Mouse (Mus musculus): ENCODE data around the gene Cdcp1. TPM values are rescaled to one million over a fixed set of nuclear protein-coding genes. Genes with fewer than 3 reads are reported as not detected.

Gene Cdcp1
- total RNA-seq, 1 experiment, result 3.3 TPM

DNA sequence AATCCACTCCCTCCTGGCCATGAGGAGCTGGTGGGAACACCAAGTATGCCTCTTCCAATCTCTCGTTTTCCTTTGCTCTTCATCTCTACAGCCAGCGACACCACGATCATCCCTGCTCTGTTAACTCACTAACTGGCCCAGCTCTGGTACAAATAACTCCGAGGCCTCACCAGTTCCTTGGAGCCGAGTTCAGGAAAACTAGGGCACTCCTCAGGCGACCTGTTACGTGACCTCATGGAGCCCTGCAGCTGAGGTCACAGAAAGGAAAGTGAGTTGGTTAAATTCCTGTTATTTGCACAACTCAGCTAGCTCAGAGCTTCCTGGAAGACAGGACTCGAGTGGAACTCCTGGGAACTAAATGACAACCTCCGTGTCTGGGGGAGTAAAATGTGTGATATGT lies 2.5 kb downstream of the Cdcp1 start:
- H3K9ac ChIP-seq (ENCODE audit: insufficient read depth, low read depth, low read length, poor library complexity, severe bottlenecking), result no peak overlapping the region
- H3K4me1 ChIP-seq (ENCODE audit: control insufficient read depth in 2 of 2, insufficient read depth in 2 of 2, low read length in 2 of 2, poor library complexity in 1 of 2), result peaks cover 0 to 2% of the 10 kb centered on the region in 2 experiments; a peak in 1 of 4 replicates
- no peak for TF ChIP-seq CHD2 (IDR thresholded peaks at IDR 0.05; ENCODE audit: low read depth, low read length)
- TF ChIP-seq ZC3H11A (IDR thresholded peaks at IDR 0.05; ENCODE audit: borderline replicate concordance, low read depth, low read length), result no peak
- TF ChIP-seq MAFK (IDR thresholded peaks at IDR 0.05; ENCODE audit: insufficient read depth, low read depth, low read length), result no peak
- no peak for TF ChIP-seq HCFC1 (IDR thresholded peaks at IDR 0.05; ENCODE audit: borderline replicate concordance, insufficient read depth, low read length)
- no peak for TF ChIP-seq ZNF384 (IDR thresholded peaks at IDR 0.05; ENCODE audit: low read depth, low read length)
- no peaks in the 10 kb centered on the region for H3K9me3 ChIP-seq (ENCODE audit: control insufficient read depth, insufficient read depth, low read depth, low read length)
- no peak overlapping the region for H3K4me3 ChIP-seq (ENCODE audit: insufficient read depth in 1 of 2, low read depth in 1 of 2, low read length in 2 of 2, poor library complexity in 1 of 2, severe bottlenecking in 1 of 2)
- no peak overlapping the region for H3K27ac ChIP-seq (ENCODE audit: insufficient read depth, low read depth, low read length, poor library complexity, severe bottlenecking)
- H3K36me3 ChIP-seq (ENCODE audit: control insufficient read depth, insufficient read depth, low read length, poor library complexity, severe bottlenecking), result no peaks in the 10 kb centered on the region
- in situ Hi-C loops (cut with MboI; ENCODE audit: low sequenced_read_pairs in 2 of 2, unreplicated experiment in 2 of 2), result no loop called here
- no peak for DNase-seq (ENCODE audit: low read depth, low spot score)

DNA sequence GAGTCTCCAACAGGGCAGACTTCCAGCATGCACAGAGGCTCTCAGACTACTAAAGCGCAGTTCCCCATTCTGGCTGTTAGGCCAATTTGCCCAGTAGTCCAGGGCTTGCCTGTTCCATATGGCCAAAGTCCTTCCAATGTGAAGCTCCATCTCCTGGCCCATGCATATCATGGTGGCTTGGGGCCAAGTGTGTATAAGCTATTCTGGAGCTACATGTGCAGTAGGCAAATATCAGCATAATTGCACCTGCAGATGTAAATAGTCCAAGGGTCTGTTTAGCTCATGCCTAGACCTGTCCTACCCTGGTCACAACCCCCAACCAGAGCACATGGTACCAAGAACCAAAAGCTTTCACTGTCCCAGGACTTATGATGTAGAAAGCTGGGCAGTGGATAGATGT lies 7.9 kb downstream of the Cdcp1 start:
- H3K36me3 ChIP-seq (ENCODE audit: control insufficient read depth, insufficient read depth, low read length, poor library complexity, severe bottlenecking), result no peaks in the 10 kb centered on the region
- 0 out of 4 replicates have a peak, but pooled peaks cover 0 to 2% of the 10 kb centered on the region in 2 experiments for H3K4me1 ChIP-seq (ENCODE audit: control insufficient read depth in 2 of 2, insufficient read depth in 2 of 2, low read length in 2 of 2, poor library complexity in 1 of 2)
- no peak for TF ChIP-seq HCFC1 (IDR thresholded peaks at IDR 0.05; ENCODE audit: borderline replicate concordance, insufficient read depth, low read length)
- no peak for TF ChIP-seq CHD2 (IDR thresholded peaks at IDR 0.05; ENCODE audit: low read depth, low read length)
- TF ChIP-seq MAFK (IDR thresholded peaks at IDR 0.05; ENCODE audit: insufficient read depth, low read depth, low read length), result no peak
- TF ChIP-seq ZC3H11A (IDR thresholded peaks at IDR 0.05; ENCODE audit: borderline replicate concordance, low read depth, low read length), result no peak
- TF ChIP-seq ZNF384 (IDR thresholded peaks at IDR 0.05; ENCODE audit: low read depth, low read length), result no peak
- H3K4me3 ChIP-seq (ENCODE audit: insufficient read depth in 1 of 2, low read depth in 1 of 2, low read length in 2 of 2, poor library complexity in 1 of 2, severe bottlenecking in 1 of 2), result no peak overlapping the region
- H3K9me3 ChIP-seq (ENCODE audit: control insufficient read depth, insufficient read depth, low read depth, low read length), result no peaks in the 10 kb centered on the region
- no peak for DNase-seq (ENCODE audit: low read depth, low spot score)
- no peak overlapping the region for H3K27ac ChIP-seq (ENCODE audit: insufficient read depth, low read depth, low read length, poor library complexity, severe bottlenecking)
- in situ Hi-C loops (cut with MboI; ENCODE audit: low sequenced_read_pairs in 2 of 2, unreplicated experiment in 2 of 2), result no loop called here
- H3K9ac ChIP-seq (ENCODE audit: insufficient read depth, low read depth, low read length, poor library complexity, severe bottlenecking), result no peak overlapping the region

DNA sequence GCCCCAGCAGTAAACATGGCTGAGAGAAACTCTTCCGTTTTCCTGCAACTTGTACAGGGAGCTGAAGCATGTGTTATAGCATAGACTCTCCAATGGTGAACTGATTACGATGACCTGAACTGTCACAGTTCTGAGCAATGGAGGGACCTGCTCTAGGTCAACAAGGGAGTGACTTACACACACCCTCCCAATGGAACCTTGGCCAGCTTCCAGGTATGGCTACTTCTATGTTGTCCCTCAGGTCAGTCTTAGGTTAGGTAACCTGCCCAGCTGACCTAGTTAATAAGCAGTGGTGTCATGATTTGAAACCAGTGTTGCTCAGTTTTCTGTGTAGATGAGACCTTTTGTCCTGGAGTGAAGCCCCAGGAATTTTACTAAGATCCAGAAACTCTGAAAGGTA lies 8.9 kb downstream of the Cdcp1 start:
- Histone ChIP-seq H3K4me1 (ENCODE audit: control insufficient read depth in 2 of 2, insufficient read depth in 2 of 2, low read length in 2 of 2, poor library complexity in 1 of 2) (0 out of 4 replicates have a peak, but pooled peaks cover 0 to 2% of the 10 kb centered on the region in 2 experiments), H3K36me3 (ENCODE audit: control insufficient read depth, insufficient read depth, low read length, poor library complexity, severe bottlenecking) (no peaks in the 10 kb centered on the region), H3K9ac (ENCODE audit: insufficient read depth, low read depth, low read length, poor library complexity, severe bottlenecking) (no peak overlapping the region), H3K9me3 (ENCODE audit: control insufficient read depth, insufficient read depth, low read depth, low read length) (no peaks in the 10 kb centered on the region), H3K4me3 (ENCODE audit: insufficient read depth in 1 of 2, low read depth in 1 of 2, low read length in 2 of 2, poor library complexity in 1 of 2, severe bottlenecking in 1 of 2) (no peak overlapping the region), H3K27ac (ENCODE audit: insufficient read depth, low read depth, low read length, poor library complexity, severe bottlenecking) (no peak overlapping the region)
- no peak for TF ChIP-seq ZNF384 (IDR thresholded peaks at IDR 0.05; ENCODE audit: low read depth, low read length)
- TF ChIP-seq ZC3H11A (IDR thresholded peaks at IDR 0.05; ENCODE audit: borderline replicate concordance, low read depth, low read length), result no peak
- no peak for TF ChIP-seq MAFK (IDR thresholded peaks at IDR 0.05; ENCODE audit: insufficient read depth, low read depth, low read length)
- no peak for TF ChIP-seq HCFC1 (IDR thresholded peaks at IDR 0.05; ENCODE audit: borderline replicate concordance, insufficient read depth, low read length)
- TF ChIP-seq CHD2 (IDR thresholded peaks at IDR 0.05; ENCODE audit: low read depth, low read length), result no peak
- in situ Hi-C loops (cut with MboI; ENCODE audit: low sequenced_read_pairs in 2 of 2, unreplicated experiment in 2 of 2), result no loop called here
- no peak for DNase-seq (ENCODE audit: low read depth, low spot score)

DNA sequence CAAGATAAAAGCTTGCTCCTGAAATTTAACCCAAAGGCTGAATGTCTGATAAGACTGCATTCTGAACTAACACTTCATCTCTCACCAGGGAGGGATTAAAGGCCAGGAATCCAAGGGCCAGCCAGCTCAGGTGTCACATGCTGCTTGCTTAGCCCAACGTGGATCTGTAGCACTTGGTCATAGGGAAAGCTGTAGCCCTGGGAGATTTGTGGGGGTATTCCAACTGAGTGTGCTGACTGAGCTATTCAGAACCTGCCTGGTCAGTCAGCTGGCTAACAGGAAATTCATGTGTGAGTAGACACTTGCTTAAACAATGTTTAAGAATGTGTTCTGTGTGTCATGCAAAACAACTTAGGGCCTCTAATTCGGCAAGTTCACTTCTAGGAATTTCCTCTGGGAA lies 9.3 kb downstream of the Cdcp1 start:
- Histone ChIP-seq H3K36me3 (ENCODE audit: control insufficient read depth, insufficient read depth, low read length, poor library complexity, severe bottlenecking) (no peaks in the 10 kb centered on the region), H3K9ac (ENCODE audit: insufficient read depth, low read depth, low read length, poor library complexity, severe bottlenecking) (no peak overlapping the region), H3K9me3 (ENCODE audit: control insufficient read depth, insufficient read depth, low read depth, low read length) (no peaks in the 10 kb centered on the region), H3K4me1 (ENCODE audit: control insufficient read depth in 2 of 2, insufficient read depth in 2 of 2, low read length in 2 of 2, poor library complexity in 1 of 2) (0 out of 4 replicates have a peak, but pooled peaks cover 0 to 2% of the 10 kb centered on the region in 2 experiments), H3K27ac (ENCODE audit: insufficient read depth, low read depth, low read length, poor library complexity, severe bottlenecking) (no peak overlapping the region), H3K4me3 (ENCODE audit: insufficient read depth in 1 of 2, low read depth in 1 of 2, low read length in 2 of 2, poor library complexity in 1 of 2, severe bottlenecking in 1 of 2) (no peak overlapping the region)
- TF ChIP-seq HCFC1 (IDR thresholded peaks at IDR 0.05; ENCODE audit: borderline replicate concordance, insufficient read depth, low read length) (no peak), MAFK (IDR thresholded peaks at IDR 0.05; ENCODE audit: insufficient read depth, low read depth, low read length) (0 out of 2 replicates have a peak, but pooled peaks have one; percentile 32)
- DNase-seq (ENCODE audit: low read depth, low spot score), result no peak
- in situ Hi-C loops (cut with MboI; ENCODE audit: low sequenced_read_pairs in 2 of 2, unreplicated experiment in 2 of 2), result no loop called here

DNA sequence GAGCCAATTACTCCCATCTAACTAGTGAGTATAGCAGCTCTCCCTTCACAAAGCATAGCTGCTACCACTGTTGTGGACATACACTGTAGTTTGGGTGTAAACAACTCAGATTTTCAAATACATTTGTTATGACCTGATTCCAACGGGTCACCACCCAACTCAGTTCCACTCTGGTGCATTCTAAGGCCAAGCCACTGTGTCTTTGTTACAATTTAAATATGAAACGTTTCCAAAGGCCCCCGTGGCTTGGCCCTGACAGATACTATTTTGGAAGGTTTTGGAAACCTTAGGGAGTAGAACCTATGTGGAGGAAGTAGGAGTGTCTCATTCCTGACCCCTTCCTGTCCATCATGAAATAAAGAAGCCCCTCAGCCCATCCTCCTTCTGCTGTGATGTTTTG lies 15.7 kb downstream of the Cdcp1 start:
- in situ Hi-C loops (cut with MboI; ENCODE audit: low sequenced_read_pairs in 2 of 2, unreplicated experiment in 2 of 2), result no loop called here
- no peak for DNase-seq (ENCODE audit: low read depth, low spot score)
- no peak overlapping the region for H3K27ac ChIP-seq (ENCODE audit: insufficient read depth, low read depth, low read length, poor library complexity, severe bottlenecking)
- TF ChIP-seq ZNF384 (IDR thresholded peaks at IDR 0.05; ENCODE audit: low read depth, low read length) (no peak), HCFC1 (IDR thresholded peaks at IDR 0.05; ENCODE audit: borderline replicate concordance, insufficient read depth, low read length) (no peak), ZC3H11A (IDR thresholded peaks at IDR 0.05; ENCODE audit: borderline replicate concordance, low read depth, low read length) (no peak), CHD2 (IDR thresholded peaks at IDR 0.05; ENCODE audit: low read depth, low read length) (no peak)
- no peak overlapping the region for H3K9ac ChIP-seq (ENCODE audit: insufficient read depth, low read depth, low read length, poor library complexity, severe bottlenecking)
- no peak overlapping the region for H3K4me3 ChIP-seq (ENCODE audit: insufficient read depth in 1 of 2, low read depth in 1 of 2, low read length in 2 of 2, poor library complexity in 1 of 2, severe bottlenecking in 1 of 2)
- no peaks in the 10 kb centered on the region for H3K36me3 ChIP-seq (ENCODE audit: control insufficient read depth, insufficient read depth, low read length, poor library complexity, severe bottlenecking)
- no peaks in the 10 kb centered on the region for H3K4me1 ChIP-seq (ENCODE audit: control insufficient read depth in 2 of 2, insufficient read depth in 2 of 2, low read length in 2 of 2, poor library complexity in 1 of 2)
- H3K9me3 ChIP-seq (ENCODE audit: control insufficient read depth, insufficient read depth, low read depth, low read length), result peaks cover 7% of the 10 kb centered on the region
